Mouse (Mus musculus) urinary bladder, postnatal 4 days (tissue): Measurements from ENCODE around the gene Acap2.

Experiments
- DNase-seq, 2 experiments: peaks; one replicate each; pipeline ENCODE4 v3.0.0; 2021 to 2022; ENCODE audit warnings: low spot score in 2 of 2

The Acap2 gene

DNA sequence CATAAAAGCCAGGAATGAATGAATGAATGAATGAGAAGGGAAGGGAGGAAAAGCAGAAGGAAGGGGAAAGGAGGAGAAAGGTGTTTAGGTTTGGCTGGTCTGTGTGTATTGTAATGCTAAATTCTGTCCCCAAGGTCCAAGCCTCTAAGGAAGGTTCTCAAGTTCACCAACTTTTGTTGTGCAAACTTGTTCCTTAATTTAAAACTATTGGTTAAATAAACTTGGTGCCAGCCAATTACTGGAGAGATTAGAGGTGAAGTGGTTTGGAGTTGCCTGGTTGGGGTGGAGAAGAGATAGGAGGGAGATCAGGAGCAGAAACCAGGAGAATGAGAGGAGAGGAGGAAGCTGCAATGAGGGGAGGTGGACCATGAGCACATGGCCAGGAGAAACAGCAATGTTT, 31.4 kb downstream of the Acap2 start:
- no peak for DNase-seq

- no peak for DNase-seq
These were observed 33.1 kb downstream of the Acap2 start for GRCm38 (mm10) chr16:31167934-31168333.

- DNase-seq = no peak
These were observed 33.8 kb downstream of the Acap2 start for GRCm38 (mm10) chr16:31167017-31167887.

GRCm38 (mm10) chr16:31165907-31166306, 35.1 kb downstream of the Acap2 start:
- DNase-seq = no peak

DNA sequence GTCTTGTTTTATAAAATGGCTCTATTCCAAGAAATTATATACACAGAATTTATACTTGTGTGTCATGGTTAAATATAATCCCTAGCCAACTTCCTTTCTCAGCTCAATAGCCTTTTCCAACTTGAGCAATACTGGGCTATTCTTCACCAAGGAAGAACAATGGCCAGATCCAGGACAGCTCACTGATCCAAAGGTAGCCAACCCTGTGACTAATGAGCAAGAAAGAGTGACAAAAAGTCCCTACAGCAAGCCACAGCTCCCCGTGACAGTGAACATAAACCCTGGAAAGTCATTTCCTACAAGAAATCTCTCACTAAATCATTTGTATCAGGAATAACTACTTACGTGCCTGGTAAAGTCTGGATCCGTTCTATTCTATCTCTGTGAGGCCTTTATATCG, 35.6 kb downstream of the Acap2 start:
- DNase-seq = no peak

GRCm38 (mm10) chr16:31164125-31164524, 36.9 kb downstream of the Acap2 start:
- DNase-seq = no peak

- DNase-seq = no peak
These were observed 40.6 kb downstream of the Acap2 start for GRCm38 (mm10) chr16:31160486-31160885.

DNA sequence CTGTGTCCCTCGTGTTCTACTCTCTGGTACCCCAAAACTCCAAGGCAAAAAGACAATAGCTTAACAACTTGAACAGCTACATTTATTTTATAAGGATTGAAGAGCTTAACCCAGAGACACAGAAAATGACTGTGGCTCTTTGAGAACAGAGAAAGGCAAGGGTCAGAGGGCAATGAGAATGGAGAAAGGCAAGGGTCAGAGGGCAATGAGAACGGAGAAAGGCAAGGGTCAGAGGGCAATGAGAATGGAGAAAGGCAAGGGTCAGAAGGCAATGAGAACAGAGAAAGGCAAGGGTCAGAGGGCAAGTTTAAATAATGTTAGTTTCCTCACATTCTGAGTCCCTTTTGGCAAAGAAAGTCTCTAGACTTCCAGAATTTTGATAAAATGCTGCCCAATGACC, 41.6 kb downstream of the Acap2 start:
- no peak for DNase-seq

DNA sequence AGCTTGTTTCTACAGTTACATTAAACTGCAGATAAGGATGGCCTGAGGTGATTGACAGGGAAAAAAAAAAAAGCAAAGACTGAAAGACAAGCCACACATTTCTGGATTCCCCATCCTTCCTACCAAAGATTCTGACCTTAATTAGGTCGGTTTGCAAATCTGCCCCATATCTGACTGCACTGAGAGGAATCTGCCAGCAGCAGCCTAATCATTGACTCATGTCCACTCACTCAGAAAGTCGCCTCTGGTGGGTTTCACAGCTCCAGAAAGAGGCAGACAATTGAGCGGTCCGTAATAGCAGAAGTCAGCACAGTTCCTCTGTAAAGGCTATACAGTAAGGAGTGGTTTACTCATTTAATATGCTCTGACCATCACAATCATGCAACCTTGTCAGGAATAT, 51.2 kb downstream of the Acap2 start:
- DNase-seq = no peak

DNA sequence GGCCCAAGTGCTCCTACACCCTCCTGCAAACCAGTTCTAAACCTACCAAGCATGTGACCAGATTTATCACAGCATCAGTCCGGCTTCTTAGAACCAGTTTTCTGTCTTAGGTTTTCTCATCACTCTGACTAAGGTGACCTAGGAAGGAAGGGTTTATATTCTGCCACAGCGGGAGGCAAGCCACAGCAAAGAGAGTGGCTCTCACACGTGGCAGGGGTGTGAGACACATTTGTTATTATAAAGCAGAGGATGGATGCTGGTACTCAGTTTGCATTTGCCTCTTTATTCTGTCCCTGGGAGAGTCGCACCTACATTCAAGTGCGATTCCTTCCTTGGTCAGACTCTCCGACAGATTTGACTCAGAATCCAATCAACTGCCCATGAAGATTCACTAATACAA, 52.2 kb downstream of the Acap2 start:
- no peak for DNase-seq

DNA sequence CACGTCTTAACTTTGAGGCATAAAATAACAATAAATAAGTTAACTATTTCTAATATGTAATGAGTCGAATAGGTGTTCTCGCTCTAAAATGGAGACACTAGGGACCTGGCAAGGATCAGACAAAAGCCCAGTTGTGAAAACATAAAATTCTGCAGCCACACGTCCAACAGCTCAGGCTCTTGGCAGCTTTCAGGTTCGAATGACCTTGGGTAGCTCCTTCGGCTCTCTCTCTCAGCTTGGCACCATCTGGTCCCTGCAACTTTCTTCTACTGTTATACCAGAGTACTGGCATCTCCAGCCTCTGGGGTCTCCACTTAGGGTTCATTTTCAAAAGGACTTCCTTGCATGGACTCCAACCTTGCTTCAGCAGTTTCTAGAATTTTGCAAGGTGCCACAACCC, 53.3 kb downstream of the Acap2 start:
- no peak for DNase-seq

- DNase-seq = no peak
These were observed 59.1 kb downstream of the Acap2 start for GRCm38 (mm10) chr16:31141916-31142315.

DNA sequence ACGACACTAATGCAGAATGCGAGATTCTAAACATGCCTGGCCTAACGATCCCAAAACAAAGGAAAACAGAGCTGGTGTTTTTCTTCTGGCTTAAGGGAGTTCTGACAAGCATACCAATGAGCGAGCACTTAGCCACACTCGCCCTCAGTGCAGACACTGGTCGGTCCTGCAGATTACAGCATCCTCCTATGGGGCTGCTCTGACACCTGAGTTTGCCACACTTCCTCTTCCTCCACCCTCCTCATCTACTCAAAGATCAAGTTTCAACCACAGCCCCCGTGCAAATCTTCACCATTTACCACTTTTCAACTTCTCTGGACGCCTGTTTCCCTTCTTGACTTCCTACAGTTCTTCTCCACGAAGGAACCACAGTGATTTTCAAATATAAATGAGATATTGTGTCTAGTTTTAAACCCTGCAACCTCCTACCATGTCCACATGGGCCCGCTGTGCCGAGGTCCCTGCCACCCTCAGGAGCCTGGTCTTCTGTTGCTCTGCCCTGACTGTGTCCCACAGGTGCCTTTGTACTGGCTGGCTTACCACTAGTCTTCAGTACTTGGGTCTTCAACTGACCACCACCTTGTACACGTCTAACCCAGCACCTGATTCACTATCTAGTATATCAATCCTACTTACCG, 64.3 kb downstream of the Acap2 start:
- no peak for DNase-seq

GRCm38 (mm10) chr16:31135519-31135918, 65.5 kb downstream of the Acap2 start:
- DNase-seq = no peak

DNA sequence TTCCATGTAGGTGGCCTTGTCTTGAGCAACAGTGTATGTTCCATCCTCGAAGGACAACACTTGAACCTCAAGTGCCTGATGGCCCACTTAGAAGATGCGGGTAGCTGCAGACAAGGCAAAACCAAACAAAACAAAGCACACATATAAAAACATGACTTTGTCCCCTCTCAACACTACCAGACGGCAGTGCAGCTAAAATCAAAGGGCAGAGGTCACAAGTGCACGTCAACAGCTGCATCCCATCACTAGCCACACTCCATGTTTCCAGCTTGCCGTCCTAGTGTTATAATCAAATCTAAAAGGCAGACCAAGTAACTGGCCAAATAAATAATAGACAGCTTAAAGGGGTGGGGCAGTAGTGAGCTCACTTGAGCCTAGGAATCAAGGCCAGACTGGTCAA, 69.5 kb downstream of the Acap2 start:
- DNase-seq = no peak

DNA sequence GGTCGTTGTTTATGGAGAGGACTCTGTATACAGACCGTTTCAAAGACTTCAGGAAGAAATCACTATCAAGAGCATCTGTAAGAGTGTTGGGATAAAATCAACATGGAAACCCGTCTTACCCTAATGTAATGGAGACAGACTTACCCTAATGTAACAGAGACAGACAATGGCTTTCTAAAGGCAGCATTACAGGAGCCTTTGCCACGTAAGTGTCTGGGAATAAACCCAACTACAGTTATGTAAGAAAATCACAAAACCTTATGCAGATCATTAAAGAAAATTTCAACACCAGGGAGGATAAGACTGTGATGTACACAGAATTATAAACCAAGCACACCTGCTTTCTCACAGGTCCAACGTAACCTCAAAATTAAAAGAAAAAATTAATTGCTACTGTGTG, 72.9 kb downstream of the Acap2 start:
- no peak for DNase-seq

- no peak for DNase-seq
These were observed 76.1 kb downstream of the Acap2 start for GRCm38 (mm10) chr16:31124991-31125390.

GRCm38 (mm10) chr16:31121612-31122011, 79.4 kb downstream of the Acap2 start:
- DNase-seq = no peak

- DNase-seq = no peak
These were observed 87.4 kb downstream of the Acap2 start for GRCm38 (mm10) chr16:31113596-31113995.

DNA sequence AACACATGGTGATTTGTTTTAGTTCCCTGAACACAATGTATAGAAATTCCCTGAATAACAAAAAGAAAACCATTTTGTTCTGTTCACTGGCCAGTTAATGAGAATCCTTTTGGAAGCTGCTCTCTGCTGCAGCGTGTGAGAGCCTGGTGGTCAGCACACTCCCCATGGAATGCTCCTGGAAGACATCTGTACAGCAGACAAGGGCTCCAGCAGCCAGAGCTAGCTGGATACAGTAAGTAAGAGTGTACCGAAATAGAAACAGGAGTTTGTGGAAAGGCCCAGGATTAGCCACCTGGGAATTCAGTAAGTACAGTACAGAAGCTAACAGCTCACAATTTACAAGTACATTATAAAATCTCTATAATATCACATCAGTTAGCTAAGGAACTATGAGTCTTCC, 99.7 kb downstream of the Acap2 start:
- DNase-seq = no peak

DNA sequence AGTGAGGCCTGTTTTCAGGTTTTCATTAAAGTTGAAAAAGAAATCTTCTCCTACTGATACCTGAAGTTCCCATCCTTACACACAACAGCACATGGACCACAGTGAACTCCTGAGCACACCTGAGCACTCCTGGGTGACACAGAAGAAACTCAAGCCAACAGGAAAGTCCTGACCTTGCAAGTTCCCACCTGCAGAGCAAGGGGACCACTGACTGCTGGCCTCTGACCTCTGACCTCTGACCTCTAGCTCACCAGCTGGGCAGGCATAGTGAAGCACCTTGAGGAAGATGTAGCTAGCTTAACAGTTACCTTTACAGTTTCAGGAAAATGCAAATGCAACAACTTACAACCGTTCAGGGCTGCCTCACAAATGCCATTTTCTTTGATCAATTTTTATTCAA, 101.1 kb downstream of the Acap2 start:
- DNase-seq = no peak

DNA sequence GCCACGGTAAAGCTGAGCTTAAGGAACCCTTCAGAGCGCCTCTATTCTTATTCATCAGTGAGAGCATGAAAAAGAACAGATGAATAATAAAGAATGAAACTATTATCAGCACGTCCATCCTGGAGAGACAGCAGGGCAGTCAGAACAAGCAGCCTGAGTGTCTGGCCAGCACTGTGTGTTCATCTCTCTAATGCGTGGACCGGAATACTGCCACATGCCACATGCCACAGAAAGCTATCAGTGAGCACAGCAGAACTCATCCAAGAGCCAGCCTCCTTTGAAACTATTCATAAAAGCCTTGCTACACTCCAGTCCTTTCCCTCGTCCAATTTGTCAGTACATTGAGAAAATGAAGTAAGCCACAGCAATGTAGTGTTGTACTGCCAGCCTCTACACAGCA, 107.0 kb downstream of the Acap2 start:
- DNase-seq = no peak

DNA sequence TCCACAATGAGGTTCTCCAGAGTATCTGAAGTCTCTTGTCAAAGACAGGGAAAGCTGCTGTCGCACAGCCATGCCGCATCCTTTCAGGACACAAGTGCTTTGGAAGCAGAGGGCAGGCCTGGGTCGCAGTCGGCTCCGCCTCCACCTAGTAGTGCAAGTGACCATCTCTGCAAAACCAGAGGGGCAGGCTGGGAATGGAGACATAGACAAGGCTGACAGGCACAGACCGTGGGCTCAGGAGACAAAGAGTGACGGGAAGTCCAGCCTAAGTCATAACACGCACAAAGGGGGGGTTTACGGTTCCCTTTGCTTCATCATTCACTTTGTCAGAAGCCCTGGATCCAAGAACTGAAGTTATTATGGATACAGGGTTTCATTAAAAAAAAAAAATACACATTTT, 107.9 kb downstream of the Acap2 start:
- DNase-seq = no peak
